Mouse (Mus musculus) cerebellum, postnatal 4 days (tissue): Measurements from ENCODE around the gene Slc16a9.

Source experiments
- DNase-seq, 2 experiments: peaks; one replicate each; pipeline ENCODE4 v3.0.0; 2022; ENCODE audit warnings: low spot score in 2 of 2, mixed read lengths in 1 of 2

The Slc16a9 gene

DNA sequence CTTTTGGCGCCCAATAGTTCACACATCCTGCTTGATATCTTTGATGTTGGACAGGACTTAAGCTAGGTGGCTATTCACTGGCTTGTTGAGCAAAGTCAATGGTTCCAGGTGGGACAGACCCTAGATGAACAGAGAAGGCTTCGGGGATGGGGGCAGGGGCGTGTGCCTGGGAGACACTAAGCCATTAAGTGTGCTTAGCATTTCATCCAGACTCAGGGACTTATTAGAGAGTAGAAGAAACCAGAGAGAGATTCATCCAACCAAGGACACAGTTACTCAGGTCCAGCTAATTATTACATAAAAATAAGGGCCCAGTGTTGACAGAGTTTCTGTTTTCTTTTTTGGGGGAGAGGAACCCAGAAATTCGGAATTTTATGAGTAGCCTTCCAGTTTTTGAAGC, 5.5 kb downstream of the Slc16a9 start:
- DNase-seq: no peak

DNA sequence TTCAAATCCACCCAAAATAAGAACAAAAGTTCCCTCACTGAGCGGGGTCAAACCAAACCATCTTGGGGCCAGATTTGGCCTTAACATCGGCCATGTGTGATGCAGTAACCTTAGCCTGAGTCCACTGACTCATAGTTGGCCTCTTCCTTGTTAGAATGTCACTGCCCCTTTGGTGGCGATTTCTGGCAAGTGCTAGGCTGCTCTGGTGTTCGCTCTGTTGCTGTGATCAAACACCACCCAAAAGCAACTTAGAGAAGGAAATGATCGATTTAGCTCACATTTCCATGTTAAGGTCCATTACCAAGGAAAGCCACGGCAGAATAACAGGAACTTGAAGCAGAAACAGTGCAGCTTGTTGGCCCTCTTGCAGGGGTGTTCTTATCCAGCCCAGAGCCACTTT, 5.9 kb downstream of the Slc16a9 start:
- DNase-seq: no peak

DNA sequence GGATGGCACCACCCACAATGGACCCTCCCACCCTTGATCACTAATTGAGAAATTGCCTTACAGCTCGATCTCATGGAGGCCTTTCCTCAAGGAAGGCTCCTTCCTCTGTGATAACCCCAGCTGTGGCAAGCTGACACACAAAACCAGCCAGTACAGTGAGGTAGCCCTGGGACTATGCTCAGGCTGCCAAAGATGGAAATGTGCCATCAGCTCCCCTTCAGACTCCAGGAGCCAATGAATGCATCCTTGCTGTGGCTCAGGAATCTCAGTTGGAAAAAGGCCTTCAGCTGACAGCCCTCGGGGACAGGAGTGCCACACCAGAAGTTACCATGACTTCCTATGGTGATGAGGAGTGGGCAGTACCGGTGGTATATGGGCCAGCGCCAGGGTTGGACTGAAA, 9.8 kb downstream of the Slc16a9 start:
- DNase-seq: no peak

DNA sequence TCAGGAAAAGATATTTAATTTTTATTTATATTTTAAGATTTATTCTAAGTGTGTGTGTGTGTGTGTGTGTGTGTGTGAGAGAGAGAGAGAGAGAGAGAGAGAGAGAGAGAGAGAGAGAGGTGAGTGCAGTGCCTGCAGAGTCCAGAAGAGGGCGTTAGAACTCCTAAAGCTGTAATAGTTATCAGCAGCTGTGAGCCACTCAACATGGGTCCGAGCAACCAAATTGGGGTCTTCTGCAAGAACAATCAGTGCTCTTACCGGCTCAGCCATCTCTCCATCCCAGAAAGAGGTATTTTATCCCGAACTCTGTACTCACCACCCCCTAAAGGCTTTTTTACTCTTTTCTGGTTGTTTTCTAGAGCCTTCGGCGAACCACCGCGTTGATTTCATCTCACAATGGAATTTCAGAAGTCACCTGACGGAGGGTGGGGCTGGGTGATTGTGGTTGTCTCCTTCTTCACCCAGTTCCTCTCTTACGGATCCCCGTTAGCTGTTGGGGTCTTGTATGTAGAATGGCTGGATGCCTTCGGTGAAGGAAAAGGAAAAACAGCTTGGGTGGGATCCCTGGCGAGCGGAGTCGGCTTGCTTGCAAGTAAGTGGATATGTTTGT, 10.8 kb downstream of the Slc16a9 start:
- DNase-seq: no peak

DNA sequence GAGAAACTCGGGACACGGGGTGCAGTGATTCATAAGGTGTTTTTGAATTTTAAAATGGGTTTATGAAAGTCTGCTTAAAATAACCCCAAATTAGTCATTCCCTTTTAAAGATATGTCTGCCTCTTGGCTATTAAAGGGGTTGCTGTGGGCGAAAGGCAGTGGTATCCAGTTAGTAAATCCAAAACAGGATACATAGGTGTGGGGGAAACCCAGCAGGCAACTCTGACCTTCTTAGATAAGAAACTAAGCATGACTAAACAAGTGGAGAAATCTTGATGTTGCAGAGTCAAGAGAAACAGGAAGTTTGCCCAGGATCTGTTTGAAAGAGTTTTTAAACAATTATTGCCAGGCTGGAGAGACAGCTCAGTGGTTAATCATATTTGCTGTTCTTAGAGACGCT, 12.1 kb downstream of the Slc16a9 start:
- DNase-seq: no peak

DNA sequence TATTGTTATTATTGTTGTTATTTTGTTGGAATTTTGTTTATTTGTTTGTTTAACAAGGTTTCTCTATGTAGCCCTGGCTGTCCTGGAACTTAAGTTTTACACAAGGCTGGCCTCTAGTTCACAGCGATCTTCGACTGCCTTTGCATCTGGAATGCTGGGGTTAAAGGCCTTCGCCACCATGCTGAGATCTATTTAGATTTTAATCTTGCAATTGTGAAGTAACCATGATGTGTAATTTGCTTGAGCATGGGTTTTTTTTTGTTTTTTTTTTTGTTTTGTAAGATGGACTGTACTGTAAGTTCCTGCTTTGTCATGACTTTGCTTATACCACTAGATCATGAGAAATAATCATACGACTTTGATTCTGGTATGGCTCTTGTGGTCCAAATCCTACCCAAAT, 16.0 kb downstream of the Slc16a9 start:
- no peak for DNase-seq

DNA sequence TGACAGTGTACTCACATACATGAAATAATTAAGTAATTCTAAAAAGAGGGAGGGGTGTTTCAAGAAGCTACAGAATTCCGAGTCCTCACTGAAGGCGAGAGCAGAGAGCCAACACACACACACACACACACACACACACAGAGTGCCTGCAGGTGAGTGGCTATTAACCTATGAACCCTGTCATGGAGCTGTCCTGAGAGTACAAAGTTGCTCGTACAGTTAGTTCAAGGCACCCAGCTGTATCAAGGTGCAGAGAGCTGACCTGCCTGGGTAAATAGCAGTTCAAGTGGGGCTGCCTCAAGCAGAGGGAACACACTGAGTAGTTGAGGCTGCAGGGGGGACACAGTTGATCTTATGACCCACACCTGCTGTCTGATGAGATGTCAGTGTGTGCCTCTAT, 17.2 kb downstream of the Slc16a9 start:
- DNase-seq: no peak

DNA sequence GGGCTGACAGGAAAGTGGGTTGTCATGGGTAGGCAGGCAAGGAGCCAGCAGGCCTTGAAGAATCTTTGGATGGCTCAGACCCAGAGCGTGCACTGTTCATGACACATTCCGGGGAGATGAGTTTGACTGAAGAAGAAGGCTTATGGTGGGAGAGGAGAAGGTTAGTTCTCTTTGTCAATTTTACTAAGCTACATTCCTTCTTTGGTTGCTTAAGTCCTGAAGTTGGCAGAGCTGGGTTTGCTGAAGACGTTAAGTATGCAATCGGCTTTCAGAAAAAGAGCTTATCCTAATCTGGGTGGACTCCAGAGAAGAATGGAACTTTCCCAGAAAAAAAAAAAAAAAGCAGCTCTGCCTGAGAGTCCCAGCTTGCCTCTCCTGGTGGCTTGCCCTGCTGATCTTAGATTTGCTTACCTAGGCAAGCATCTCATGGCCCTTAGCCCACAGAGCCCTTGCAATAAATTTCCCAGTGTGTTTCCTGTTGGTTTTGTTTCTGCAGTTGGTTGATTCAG, 18.8 kb downstream of the Slc16a9 start:
- no peak for DNase-seq

DNA sequence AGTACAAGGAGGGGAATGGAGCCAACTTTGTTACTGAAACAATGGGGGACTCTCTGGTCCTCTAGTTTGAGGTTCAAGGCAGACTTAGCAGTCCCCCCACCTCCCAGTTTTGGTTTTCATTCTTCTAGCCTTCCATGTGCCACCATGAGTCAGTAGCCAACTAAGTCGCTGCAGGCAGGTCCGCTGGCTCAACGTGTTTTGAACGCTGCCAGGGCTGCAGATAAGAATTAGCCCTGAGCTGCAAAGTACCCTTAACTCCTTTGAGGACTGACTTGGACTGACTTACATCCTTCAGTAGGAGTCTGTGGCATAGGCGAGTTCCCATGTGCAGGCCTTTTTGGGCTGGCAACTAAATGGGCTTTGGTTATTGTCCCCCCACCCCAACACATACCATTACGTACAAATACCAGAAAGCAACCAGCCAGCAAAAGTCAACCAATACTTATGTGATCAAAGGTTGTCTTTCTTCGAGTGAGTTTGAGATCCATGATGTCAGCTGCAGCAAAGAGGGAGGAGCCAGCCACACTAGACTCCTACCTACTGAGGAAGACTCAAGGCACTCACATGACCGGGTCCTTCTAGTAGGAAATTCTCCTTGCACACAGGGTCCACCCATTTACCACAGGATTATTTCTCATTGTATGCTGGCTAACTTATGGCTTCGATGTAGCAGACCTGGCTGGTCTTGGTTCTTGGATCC, 19.6 kb downstream of the Slc16a9 start:
- no peak for DNase-seq

DNA sequence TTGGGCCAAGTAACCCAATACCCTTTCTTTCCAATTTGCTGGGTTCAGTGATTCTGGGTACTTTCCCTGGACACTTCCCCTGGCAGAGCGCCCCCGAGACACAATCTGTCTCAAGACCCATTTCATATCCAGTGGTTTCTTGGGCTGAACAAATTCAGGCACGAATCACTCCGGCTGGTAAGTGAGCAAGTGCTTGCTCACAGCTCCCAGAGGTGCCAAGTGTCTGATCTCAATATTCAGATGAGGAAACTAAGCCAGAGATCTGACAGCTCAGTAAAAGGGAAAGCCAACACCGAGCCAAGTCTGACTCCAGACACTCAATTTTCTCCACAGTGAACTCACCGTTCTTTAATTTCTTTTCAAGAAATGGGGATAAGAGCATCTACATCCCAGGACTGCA, 21.6 kb downstream of the Slc16a9 start:
- DNase-seq: no peak

DNA sequence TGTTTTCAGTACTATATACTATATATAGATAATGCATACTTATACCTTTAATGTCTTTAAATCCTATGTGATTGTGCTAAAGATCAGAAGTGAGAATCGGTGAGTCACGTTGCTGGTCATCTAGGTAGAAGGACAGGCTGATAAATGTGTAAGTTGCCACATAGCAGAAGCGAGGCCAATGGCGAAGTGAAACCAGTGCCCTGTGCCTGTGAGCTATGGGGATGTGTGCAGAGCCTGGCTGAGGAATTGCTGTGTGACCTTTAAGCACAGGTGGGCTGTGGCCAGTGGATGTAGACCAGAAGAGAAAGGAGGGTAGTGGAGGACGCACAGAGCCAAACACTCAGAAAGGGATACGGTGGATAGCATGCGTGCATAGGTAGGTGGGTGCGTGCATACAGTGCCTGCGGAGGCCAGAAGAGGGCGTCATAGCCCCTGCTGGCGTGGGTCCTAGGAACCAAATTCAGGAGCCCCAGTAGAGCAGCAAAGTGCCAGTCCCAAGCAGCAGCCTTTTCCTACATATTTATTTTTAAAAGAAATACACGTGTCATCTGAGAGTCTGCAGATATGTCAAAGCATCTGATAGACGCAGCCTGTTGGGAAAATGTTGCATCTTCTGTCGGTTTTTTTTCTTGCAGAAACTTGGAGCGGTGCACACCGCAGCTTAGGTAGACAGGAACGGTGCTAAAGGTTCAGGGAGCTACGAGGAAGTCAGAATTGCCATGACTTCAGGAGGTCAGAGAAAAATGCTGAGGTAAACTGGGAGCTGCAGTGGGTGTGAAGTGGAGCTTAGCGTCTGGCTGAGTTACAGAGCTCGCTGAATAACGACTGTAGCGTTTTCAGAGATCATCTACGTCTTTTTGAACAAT, 23.9 kb downstream of the Slc16a9 start:
- no peak for DNase-seq

DNA sequence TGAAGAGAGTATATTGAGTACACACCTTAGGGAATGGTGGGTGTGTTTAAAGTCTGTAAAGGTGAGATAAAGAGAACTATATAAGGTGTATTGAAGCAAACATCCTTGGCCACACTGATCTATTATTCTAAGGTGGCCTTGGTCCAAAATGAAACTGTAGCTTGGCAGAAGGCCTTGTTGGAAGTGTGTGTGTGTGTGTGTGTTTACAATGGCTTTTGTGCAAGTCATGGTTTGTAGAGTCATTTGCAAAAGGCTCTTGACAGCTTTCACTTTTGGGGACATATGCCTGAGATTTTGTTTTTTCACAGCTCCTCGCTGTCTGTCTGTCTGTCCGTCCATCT, 24.5 kb downstream of the Slc16a9 start:
- DNase-seq: no peak

DNA sequence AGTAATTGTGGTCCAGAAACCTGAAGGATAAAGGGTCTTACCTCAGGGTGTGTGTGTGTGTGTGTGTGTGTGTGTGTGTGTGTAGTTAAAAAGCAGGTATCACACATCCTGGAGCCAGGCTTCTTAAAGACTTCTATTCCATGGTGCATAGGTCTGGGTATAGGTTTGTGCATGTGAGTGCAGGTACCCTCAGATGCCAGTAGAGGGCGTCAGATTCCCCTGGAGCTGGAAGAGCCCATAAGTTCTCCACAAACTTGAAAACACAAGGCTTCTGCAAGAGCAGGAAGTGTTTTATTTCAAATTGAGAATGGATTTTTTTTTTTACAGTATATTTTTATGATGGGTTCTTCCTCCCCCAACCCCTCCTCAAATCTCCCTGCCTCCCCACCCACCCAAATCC, 31.8 kb downstream of the Slc16a9 start:
- no peak for DNase-seq

DNA sequence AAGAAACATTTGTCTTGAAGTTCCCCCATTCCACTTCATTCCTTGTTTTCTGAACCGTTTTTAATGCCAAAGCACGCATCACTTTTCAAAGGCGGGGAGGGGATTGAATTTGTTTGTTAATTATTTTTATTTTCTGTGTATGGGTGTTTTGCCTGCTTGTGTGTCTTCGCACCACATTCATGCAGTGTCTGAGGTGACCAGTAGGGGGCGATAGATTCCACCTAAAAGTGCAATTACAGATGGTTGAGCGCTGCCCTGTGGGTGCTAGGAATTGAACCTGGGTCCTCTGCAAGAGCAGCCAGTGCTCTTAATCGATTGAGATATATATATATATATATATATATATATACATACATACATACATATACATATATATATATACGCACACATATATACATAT, 34.4 kb downstream of the Slc16a9 start:
- DNase-seq: no peak

DNA sequence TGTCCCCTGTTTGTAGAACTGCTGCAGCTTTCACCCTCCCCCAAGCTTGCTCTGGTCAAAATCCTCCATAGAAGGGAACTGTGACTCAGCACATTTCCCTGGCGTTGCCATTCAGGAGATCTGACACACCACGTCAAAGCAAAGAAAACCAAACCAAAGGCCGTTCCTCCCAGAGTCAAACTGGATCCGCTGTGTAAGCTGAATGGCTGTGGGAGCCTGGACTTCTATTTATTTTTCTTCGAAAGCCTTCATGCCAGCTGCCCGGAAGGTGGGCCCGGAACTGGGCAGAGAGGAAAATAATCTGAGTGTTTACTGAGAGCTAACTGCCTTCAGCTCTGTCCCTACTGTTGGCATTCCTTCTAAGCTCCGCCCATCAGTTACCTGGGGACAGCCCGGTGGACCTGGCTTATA, 42.9 kb downstream of the Slc16a9 start:
- DNase-seq: no peak

DNA sequence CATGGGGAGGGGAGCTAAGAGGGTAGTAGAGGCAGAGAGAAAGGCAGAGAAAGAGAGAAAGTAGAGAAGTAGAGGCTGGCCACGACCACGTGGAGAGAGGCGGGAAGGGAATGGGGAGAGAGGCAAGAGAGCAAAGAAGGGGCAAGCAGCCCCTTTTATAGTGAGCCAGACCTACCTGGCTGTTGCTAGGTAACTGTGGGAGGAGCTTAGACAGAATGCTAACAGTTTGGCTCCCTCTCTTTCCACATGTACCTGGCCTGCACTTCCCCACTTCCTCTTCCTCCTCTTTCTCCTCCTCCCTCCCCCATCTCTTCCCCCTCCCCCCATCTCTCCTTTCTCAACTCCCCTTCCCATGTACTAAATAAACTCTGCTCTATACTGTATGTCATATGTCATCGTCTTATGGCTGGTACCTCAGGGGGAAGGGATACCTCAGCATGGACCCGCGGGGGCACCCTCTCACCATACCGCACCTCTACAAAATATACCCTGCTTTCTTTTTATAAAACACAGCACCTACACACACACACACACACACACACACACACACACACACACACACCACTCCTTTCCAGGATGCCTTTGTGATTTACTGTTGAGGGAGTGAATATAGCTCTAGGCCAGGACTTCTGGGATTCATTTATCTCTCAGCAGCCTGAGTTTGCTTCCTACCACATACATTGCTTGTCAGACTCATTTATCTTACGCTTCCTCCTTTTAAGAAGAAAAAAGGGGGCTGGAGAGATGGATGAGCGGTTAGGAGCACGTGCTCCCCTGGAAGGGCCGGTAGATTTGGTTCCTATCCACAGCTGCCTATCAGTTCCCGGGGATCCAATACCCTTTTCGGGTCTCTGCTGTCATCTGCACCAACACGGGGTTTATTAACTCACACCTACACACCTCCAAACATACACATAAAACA, 43.8 kb downstream of the Slc16a9 start:
- DNase-seq: no peak

DNA sequence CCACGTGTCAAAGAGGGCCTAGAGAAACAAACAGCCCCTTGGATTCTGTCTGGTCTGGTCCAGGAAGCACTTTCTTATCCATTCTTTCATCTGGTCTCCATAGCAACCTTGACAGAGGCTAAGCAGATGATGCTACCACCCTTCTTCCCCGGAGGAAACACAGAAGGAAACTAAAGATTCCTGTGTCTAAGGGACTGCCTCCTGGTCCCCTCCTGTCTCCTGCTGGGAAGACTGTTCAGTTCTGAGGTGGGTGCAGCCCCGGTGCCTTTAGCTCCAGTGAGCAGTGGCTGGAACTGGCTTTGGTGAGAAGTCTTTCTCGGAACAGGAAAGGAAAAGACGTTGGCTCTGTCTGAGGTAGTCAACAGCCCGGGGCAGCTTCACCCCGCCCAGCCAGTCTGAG, 47.1 kb downstream of the Slc16a9 start:
- no peak for DNase-seq

DNA sequence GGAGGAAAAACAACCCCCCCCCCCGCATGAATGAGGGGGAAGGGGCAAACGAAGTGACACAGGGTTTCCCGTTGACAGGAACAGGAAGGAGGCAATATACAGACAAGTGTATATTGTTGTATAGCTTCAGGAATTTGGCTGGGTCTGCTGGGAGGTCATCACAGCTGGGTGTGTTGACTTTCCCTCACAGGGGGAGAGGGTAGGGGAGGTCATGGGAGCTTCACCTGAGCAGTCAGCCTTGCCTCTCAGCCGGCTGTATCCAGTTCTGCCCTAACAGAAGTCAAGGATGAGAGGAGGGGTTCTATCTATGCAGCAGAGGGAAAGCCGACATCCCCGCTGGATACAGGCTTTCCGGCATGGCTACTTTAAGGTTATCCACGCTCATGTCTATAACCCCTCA, 49.2 kb downstream of the Slc16a9 start:
- no peak for DNase-seq

DNA sequence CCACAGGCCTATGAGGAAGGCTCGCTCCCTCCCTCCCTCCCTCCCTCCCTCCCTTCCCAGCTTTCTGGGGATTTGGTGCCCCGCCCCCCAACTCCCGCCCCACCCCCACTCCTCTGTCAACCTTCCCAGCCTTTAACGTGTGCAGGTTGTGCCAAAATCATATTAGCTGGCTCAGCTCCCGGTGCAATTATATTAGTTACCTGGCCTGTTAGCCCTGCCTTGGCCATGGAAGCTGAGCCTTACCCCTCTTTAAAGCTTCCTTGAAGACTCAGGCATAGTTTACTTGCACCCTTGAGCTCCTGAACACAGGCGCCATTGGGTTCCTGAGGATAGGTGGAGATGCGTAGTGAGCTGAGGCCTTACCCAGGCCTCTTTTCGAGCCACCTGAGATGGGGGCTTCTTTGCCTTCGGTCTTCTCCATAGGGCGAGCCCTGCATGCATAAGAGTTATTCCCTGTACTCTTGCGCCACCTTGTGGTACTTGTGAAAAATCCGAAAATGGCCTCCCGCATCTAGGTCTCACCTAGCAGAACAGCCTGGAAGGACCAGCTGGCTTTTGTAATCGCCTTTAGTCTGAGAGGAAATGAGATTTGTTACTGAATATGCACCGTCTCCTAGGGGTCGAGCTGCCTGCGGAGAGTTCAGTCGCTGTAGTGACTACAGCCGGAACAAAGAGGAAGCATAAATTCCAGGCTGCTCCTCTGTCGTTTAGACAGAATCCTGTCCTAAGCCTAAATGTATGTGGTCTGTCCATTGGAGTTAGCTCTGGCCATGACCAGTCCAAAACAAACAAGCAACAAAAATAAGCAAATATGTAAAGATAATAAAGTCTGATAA, 51.8 kb downstream of the Slc16a9 start:
- peak; percentile 28 to 78 for DNase-seq

DNA sequence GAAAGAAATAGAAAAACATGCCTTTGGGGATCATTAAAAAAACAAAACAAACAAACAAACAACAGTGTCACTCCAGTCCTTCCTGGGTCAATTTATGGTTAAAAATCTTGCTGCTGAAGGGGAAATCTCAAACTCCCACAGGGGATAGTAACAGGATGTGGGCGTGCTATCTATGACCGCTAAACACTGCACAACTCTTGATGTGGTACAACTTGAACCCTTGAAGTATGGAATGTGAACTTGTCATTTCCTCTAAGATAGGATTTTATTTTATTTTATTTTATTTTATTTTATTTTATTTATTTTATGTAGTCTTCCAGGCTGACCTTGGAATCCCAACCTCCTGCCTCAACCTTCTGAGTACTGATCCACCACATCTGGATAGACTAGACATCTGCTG, 54.2 kb downstream of the Slc16a9 start:
- DNase-seq: no peak

DNA sequence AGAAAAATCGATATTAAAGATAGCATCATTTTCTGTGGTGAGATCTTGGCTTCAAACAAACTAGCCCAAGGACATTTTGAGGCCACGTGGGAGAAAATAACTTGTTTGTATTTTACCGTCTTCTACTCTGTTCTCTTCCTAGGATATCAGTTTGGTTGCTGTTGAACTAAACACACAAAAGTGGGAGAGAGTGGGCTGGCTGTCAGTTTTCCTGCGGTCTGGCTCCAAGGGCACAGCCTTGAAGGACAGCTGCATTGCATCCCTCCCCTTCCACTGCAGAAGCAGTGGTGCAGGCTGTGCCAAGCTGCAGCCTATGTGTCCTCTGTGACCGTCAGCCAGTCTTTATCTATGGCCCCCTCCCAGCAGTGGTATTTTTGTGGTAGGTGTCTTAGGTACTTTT, 54.8 kb downstream of the Slc16a9 start:
- no peak for DNase-seq
